Mouse (Mus musculus) liver, postnatal 0 days (tissue): Measurements from ENCODE around the gene Hexim1. TPM values are rescaled to one million over a fixed set of nuclear protein-coding genes. Genes with fewer than 3 reads are reported as not detected.
A peak's percentile ranks its signal among the peaks of the same experiment; 100 is the strongest.

ENCODE experiments used
- ATAC-seq: fragments of 200-750 bp; cut with Nextera tagmentation; 2 replicates; pipeline ENCODE4 v1.8.0; 2017; ENCODE audit warnings: mild to moderate bottlenecking, moderate library complexity
- DNase-seq: peaks from one replicate; pipeline ENCODE4 v3.0.0-alpha.2; 2016
- H3K27ac ChIP-seq: fragments of 300-500 bp; sonication (generic); 2 replicates; pipeline ENCODE4 v1.5.1; 2014; ENCODE audit warnings: antibody characterized with exemption, moderate library complexity, mild to moderate bottlenecking, low read depth
- H3K27me3 ChIP-seq: fragments of 300-500 bp; sonication (generic); 2 replicates; pipeline ENCODE4 v1.6.1; 2014; ENCODE audit warnings: low read length, control low read depth, mixed read lengths; ENCODE audit not compliant: insufficient read depth
- H3K36me3 ChIP-seq: fragments of 300-500 bp; sonication (generic); replicated peaks from 2 replicates; pipeline ENCODE4 v1.6.1; 2014; ENCODE audit warnings: mild to moderate bottlenecking, control low read depth, low read length, moderate library complexity, mixed read lengths; ENCODE audit not compliant: insufficient read depth
- H3K4me1 ChIP-seq: fragments of 300-500 bp; sonication (generic); 2 replicates; pipeline ENCODE4 v1.6.1; 2014; ENCODE audit warnings: antibody characterized with exemption, mild to moderate bottlenecking, control low read depth; ENCODE audit not compliant: insufficient read depth
- H3K4me2 ChIP-seq: fragments of 300-500 bp; sonication (generic); 2 replicates; pipeline ENCODE4 v1.6.1; 2014; ENCODE audit warnings: low read depth, mild to moderate bottlenecking, low read length, moderate library complexity, mixed read lengths
- H3K4me3 ChIP-seq: fragments of 300-500 bp; sonication (generic); 2 replicates; pipeline ENCODE4 v1.5.1; 2014; ENCODE audit warnings: low read depth, low read length
- H3K9ac ChIP-seq: fragments of 300-500 bp; sonication (generic); replicated peaks from 2 replicates; pipeline ENCODE4 v1.6.1; 2014; ENCODE audit warnings: mild to moderate bottlenecking, moderate library complexity
- H3K9me3 ChIP-seq: fragments of 300-500 bp; sonication (generic); 2 replicates; pipeline ENCODE4 v1.6.1; 2016; ENCODE audit warnings: mild to moderate bottlenecking, control low read depth, low read length, mixed read lengths
- CTCF ChIP-seq: sonication (generic); IDR thresholded peaks from 2 replicates; pipeline ENCODE4 v1.5.1; 2016; ENCODE audit warnings: antibody characterized with exemption, low read depth
- EP300 ChIP-seq: IDR thresholded peaks from 2 replicates; pipeline ENCODE4 v1.6.1; 2016; ENCODE audit warnings: antibody characterized with exemption, low read depth, mild to moderate bottlenecking
- WGBS: fragments of 180-500 bp; shearing (Covaris S2); extraction: QIAGEN DNeasy Blood & Tissue Kit; methylation state at CpG from one replicate; pipeline ENCODE4 v1.1.7; 2014; ENCODE audit not compliant: insufficient replicate concordance; 5-methylcytosine and 5-hydroxymethylcytosine counted together
- polyA plus RNA-seq: library from polyadenylated mRNA; unstranded; fragments of >200 nt; fragmentation: Nextera tagmentation; extraction: Ambion mirVana; gene quantifications from 2 replicates; pipeline ENCODE4 v1.2.1, GENCODE M21; 2015

Gene Hexim1
- polyA plus RNA-seq, 1 experiment from 2014 or later, result 2.7 TPM

DNA sequence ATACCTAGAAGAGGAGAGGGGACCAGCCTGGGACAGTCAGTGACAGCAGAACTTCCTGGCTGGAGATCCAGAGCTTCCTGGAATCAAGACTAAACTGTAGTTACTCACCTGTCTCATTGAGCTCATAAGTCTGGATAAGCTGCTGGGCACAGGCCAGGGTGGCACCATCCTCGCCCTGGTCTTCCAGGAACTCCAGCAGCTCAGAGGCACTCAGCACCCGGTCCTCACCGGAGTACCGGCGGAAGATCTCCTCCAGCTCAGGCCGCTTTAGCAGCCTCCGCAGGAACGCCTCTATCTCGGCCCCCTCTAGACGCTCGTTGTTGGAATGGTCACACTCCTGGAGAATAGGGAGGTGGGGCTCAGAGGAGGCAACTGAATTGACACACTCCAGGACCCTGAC, 37.9 kb upstream of the Hexim1 start:
- TF ChIP-seq CTCF, result no peak
- no peak for TF ChIP-seq EP300
- Histone ChIP-seq H3K4me1 (peaks cover 9% of the 10 kb centered on the region), H3K9ac (no peak overlapping the region), H3K36me3 (no peaks in the 10 kb centered on the region), H3K4me3 (no peak overlapping the region), H3K27ac (no peak overlapping the region), H3K9me3 (no peaks in the 10 kb centered on the region), H3K27me3 (peaks cover 12% of the 10 kb centered on the region), H3K4me2 (no peak overlapping the region)
- 91% methylated on average over 11 of the region's 11 CpGs for WGBS
- ATAC-seq (no peak), DNase-seq (no peak)

DNA sequence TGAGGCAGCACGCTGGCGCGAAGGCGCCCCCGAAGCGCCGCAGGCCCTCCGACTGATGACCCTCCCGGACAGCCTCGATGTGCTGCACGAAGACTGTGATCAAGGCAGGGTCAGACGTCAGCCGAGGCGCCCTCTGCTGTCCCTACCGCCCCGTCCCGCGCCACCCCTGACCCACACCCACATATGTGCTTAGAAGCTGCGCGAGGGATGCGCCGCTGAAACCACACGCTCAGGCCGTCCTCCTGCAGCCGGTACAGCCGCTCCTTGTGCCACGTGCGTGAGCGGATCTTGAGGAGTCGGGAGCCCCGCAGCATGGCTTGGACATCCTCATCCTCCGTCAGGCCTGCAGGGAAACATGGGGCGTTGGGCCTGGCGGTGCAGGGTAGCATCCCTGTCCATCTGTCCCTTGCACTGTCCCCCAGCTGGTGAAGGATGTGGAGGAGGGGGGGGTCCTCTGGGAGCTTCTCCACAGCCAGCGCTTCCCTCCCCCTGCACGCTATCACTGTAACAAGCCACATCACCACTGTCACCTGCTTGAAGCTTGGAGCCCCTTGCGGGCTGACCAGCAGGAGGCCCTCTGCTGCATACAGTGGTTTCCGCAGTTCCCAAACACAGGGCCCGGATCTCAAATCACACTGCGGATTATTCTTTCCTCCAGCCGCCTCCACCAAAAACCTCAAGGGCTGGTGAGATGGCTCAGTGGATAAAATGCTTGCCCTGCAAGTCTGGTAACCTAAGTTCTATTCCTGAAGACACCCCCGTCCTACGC, 35.5 kb upstream of the Hexim1 start:
- H3K36me3 ChIP-seq, result no peaks in the 10 kb centered on the region
- no peaks in the 10 kb centered on the region for H3K9me3 ChIP-seq
- 10% methylated on average over 39 of the region's 43 CpGs for WGBS
- TF ChIP-seq EP300 (no peak), CTCF (peak; percentile 45)
- H3K4me2 ChIP-seq, result peak overlapping the region; percentile 58
- ATAC-seq (0 out of 2 replicates have a peak, but pooled peaks have one; percentile 31), DNase-seq (peak; percentile 32)
- H3K9ac ChIP-seq, result 0 out of 2 replicates have a peak overlapping the region, but pooled peaks have one; percentile 30
- peak overlapping the region; percentile 28 for H3K4me3 ChIP-seq
- H3K27me3 ChIP-seq, result peaks cover 12% of the 10 kb centered on the region
- H3K27ac ChIP-seq, result no peak overlapping the region
- H3K4me1 ChIP-seq, result peaks cover 9% of the 10 kb centered on the region

DNA sequence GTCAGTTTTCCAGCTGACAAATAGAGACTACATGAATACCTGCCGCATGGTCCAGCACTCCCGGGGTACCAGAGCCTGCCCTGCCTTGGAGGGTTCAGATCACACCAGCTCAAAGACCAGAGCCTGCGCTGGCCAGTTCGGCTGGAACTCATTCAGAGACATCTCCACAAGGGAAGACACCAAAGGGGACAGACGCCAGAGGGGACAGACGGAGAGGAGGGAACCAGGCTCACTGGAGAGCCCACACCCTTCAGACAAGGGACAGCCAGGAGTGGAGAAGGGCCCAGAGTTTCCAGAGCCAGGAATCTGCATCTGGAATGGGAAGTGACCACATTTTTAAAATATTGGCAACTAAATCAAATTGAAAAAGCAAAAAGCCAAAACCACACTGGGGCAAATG, 34.4 kb upstream of the Hexim1 start:
- no peak overlapping the region for H3K27ac ChIP-seq
- TF ChIP-seq EP300 (no peak), CTCF (no peak)
- H3K4me1 ChIP-seq, result peaks cover 9% of the 10 kb centered on the region
- 73% methylated on average over 6 of the region's 6 CpGs for whole genome bisulfite sequencing
- no peak overlapping the region for H3K4me3 ChIP-seq
- peaks cover 12% of the 10 kb centered on the region for H3K27me3 ChIP-seq
- ATAC-seq, result no peak
- H3K9ac ChIP-seq, result no peak overlapping the region
- no peaks in the 10 kb centered on the region for H3K9me3 ChIP-seq
- no peak for DNase-seq
- no peak overlapping the region for H3K4me2 ChIP-seq
- H3K36me3 ChIP-seq, result no peaks in the 10 kb centered on the region

DNA sequence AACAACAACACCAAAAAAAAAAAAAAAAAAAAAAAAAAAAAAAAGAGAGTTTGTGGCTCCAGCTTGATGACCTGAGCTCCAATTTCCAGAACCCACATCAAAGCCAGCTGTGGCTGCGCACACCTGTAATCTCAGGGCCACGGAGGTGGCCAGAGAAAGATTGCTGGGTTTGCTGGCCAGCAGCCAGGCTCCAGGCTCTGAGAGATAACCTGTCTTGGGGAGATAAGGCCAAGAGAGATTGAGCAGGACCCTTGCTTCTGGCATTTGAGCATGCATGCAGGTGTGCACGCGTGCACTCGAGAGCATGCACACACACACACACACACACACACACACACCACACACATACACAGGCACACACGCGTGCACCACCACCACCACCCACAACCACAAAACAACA, 22.7 kb upstream of the Hexim1 start:
- H3K36me3 ChIP-seq, result no peaks in the 10 kb centered on the region
- no peak overlapping the region for H3K9ac ChIP-seq
- no peak overlapping the region for H3K4me3 ChIP-seq
- H3K27ac ChIP-seq, result no peak overlapping the region
- H3K4me1 ChIP-seq, result peaks cover 5% of the 10 kb centered on the region; the same call in 1 of the 2 replicates
- no peaks in the 10 kb centered on the region for H3K9me3 ChIP-seq
- DNase-seq (no peak), ATAC-seq (no peak)
- no peaks in the 10 kb centered on the region for H3K27me3 ChIP-seq
- 72% methylated on average over 7 of the region's 7 CpGs for WGBS
- TF ChIP-seq EP300, result no peak
- no peak for TF ChIP-seq CTCF
- no peak overlapping the region for H3K4me2 ChIP-seq

DNA sequence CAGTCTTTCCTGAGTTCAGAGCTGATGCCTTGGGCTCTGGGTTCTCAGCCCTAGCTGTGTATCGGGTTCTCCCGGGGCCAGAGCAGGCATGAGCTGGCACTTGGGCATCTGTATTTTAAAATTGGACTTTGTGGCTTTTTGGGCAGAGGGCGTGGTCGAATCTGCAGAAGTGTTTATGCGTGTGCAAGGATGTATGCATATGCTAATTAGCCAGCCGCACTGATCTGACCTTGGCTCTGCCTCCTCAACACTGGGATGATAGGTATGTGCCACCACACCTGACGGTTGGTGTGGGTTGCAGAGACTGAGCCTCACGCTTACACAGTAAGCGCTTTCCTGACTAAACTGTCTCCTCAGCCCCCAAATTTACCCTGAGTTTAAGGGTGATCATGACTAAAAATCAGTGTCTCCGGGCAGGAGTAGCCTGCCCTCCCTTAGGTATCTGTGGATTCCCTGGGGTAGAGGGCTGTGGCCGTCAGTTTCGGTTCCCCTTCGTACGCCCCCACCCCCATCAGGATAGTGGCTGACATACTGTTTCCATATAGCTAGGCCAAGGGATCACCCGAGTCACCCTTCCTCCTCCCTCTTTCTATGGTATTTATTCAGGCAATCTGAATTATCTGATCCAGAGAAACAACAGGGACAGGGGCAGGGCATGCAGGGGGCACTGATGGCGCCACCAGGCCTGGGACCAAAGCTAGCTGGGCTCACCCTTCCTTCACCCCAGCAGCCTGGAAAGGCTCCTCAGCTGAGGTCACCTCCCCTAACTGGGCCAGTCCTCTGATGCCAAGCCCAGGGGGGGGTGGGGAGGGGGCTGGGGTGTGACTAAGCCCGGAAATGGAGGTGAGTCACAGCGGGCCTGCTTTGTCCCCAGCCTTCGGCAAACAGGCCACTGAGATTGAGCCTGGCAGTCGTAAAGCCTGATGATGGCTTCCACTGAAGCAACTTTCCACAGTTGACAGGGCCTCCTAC, 21.9 kb upstream of the Hexim1 start:
- H3K9ac ChIP-seq, result no peak overlapping the region
- DNase-seq, result no peak
- H3K27ac ChIP-seq, result peak overlapping the region; percentile 29; the same call in 1 of the 2 replicates
- no peaks in the 10 kb centered on the region for H3K36me3 ChIP-seq
- no peak overlapping the region for H3K4me2 ChIP-seq
- no peaks in the 10 kb centered on the region for H3K9me3 ChIP-seq
- H3K4me1 ChIP-seq, result peaks cover 5% of the 10 kb centered on the region; the same call in 1 of the 2 replicates
- TF ChIP-seq EP300 (no peak), CTCF (no peak)
- ATAC-seq, result peak; percentile 35; the same call in 1 of the 2 replicates
- WGBS, result 54% methylated on average over 20 of the region's 20 CpGs
- no peak overlapping the region for H3K4me3 ChIP-seq
- no peaks in the 10 kb centered on the region for H3K27me3 ChIP-seq
